Mouse (Mus musculus): ENCODE data around the gene Ctu2.

DNA sequence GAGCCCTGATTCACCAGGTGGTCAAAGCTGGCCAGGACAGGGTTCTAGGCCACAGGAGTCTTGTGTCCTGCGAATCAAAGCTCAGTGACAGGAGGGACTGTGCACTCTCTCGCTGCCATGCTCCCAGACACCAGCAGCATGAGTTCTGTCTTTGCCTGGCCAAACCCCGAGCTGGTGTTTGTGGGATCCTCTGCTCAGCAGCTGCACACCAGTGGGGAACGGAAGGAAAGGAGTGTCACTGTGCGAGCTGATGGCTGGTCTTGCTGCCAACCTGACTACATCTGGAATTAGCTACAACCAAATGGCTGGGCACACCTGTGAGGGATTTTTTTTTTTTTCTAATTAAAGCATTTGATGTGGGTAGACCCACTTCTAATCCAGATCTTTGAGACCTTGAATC is 5.3 kb upstream of the Ctu2 start:
- no peak for TF ChIP-seq CTCF (IDR thresholded peaks at IDR 0.05; ENCODE audit: borderline replicate concordance, insufficient read depth, low read length)
- TF ChIP-seq POLR2A (IDR thresholded peaks at IDR 0.05; ENCODE audit: low read depth, low read length), result no peak
